Mouse (Mus musculus) kidney, embryonic 15.5 days (tissue): Measurements from ENCODE around the gene Olfr1395. TPM values are rescaled to one million over a fixed set of nuclear protein-coding genes. Genes with fewer than 3 reads are reported as not detected.

Experiments used
- ATAC-seq: fragments of 200-750 bp; cut with Nextera tagmentation; replicated peaks from 2 replicates; pipeline ENCODE4 v1.8.0; 2017; ENCODE audit warnings: moderate TSS enrichment; ENCODE audit not compliant: low FRiP score
- H3K27ac ChIP-seq: fragments of 300-500 bp; sonication (generic); 2 replicates; pipeline ENCODE4 v1.5.1; 2015; ENCODE audit warnings: mild to moderate bottlenecking, inconsistent platforms
- H3K27me3 ChIP-seq: fragments of 300-500 bp; sonication (generic); 2 replicates; pipeline ENCODE4 v1.6.1; 2015; ENCODE audit warnings: inconsistent platforms
- H3K36me3 ChIP-seq: fragments of 300-500 bp; sonication (generic); 2 replicates; pipeline ENCODE4 v1.6.1; 2015; ENCODE audit warnings: inconsistent platforms
- H3K4me1 ChIP-seq: fragments of 300-500 bp; sonication (generic); 2 replicates; pipeline ENCODE4 v1.6.1; 2015; ENCODE audit warnings: inconsistent platforms
- H3K4me2 ChIP-seq: fragments of 300-500 bp; sonication (generic); 2 replicates; pipeline ENCODE4 v1.6.1; 2015; ENCODE audit warnings: moderate library complexity, mild to moderate bottlenecking, inconsistent platforms
- H3K4me3 ChIP-seq: fragments of 300-500 bp; sonication (generic); replicated peaks from 2 replicates; pipeline ENCODE4 v1.5.1; 2015; ENCODE audit warnings: mild to moderate bottlenecking, inconsistent platforms
- H3K9ac ChIP-seq: fragments of 300-500 bp; sonication (generic); 2 replicates; pipeline ENCODE4 v1.6.1; 2015; ENCODE audit warnings: mild to moderate bottlenecking, inconsistent platforms
- H3K9me3 ChIP-seq: fragments of 300-500 bp; sonication (generic); replicated peaks from 2 replicates; pipeline ENCODE4 v1.6.1; 2016; ENCODE audit warnings: inconsistent platforms
- WGBS: fragments of 180-500 bp; shearing (Covaris S2); methylation state at CpG from one replicate; pipeline ENCODE4 v1.1.7; 2015; ENCODE audit warnings: mixed read lengths; 5-methylcytosine and 5-hydroxymethylcytosine counted together
- polyA plus RNA-seq: library from polyadenylated mRNA; unstranded; fragments of >200 nt; fragmentation: Nextera tagmentation; extraction: Ambion mirVana; gene quantifications from 2 replicates; pipeline ENCODE4 v1.2.1, GENCODE M21; 2015

Olfr1395 gene
- polyA plus RNA-seq: not detected in 2 replicates

DNA sequence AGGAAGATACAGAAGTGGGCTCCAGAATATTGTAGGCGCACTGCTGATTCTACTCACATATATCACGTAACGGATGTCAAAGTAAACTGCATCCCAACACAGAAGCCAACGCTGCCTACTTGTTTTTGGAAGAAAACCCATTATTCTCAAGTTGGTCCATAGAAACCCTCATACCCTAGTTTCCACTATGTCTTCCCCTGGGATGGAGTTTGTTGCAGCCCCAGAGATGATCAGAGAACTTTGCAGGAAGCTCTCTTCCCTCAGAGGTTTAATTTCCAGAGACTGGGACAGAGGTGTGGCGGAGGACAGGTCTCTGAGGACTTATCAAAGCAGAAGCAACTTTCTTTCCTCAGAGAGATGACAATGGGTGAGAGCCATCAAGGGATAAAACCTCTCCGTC, at the start of gene Olfr1395:
Gene Olfr1395 (plus strand): TSS at position 301 of the 400 bp plus-strand sequence.
- H3K4me3 ChIP-seq: no peak within 1 kb of the TSS
- H3K36me3 ChIP-seq: no peaks in the 10 kb centered on the region
- H3K4me1 ChIP-seq: no peaks in the 10 kb centered on the region
- no peak within 1 kb of the TSS for H3K27ac ChIP-seq
- WGBS: 89% methylated on average over 6 of the region's 6 CpGs
- H3K4me2 ChIP-seq: no peak within 1 kb of the TSS
- no peaks in the 10 kb centered on the region for H3K27me3 ChIP-seq
- ATAC-seq: no peak
- no peaks in the 10 kb centered on the region for H3K9me3 ChIP-seq
- no peak within 1 kb of the TSS for H3K9ac ChIP-seq

DNA sequence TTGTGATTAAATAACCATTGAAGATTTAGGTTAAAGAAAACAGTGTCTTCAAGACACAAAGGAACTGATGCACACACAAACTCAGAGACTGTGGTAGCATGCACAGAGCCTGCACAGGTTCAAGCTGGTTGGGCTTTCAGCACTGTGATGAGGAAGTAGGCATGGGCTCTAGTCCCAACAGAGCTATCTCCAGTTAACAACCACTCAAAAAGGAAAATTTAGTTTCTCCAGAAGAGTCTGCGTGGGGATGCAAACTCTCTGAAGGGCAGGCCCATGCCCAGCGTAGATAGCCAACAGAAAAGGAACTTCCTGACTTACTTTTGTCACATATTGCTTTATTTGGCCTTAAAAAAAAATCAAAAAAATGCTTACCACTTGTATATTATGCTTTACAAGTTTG, 49.3 kb upstream of the Olfr1395 start:
- Histone ChIP-seq H3K27me3 (no peaks in the 10 kb centered on the region), H3K9ac (no peak overlapping the region), H3K4me2 (no peak overlapping the region), H3K36me3 (no peaks in the 10 kb centered on the region), H3K9me3 (no peaks in the 10 kb centered on the region), H3K27ac (no peak overlapping the region), H3K4me3 (no peak overlapping the region), H3K4me1 (peaks cover 6% of the 10 kb centered on the region)
- ATAC-seq: no peak
- 84% methylated on average over 2 of the region's 2 CpGs for WGBS

DNA sequence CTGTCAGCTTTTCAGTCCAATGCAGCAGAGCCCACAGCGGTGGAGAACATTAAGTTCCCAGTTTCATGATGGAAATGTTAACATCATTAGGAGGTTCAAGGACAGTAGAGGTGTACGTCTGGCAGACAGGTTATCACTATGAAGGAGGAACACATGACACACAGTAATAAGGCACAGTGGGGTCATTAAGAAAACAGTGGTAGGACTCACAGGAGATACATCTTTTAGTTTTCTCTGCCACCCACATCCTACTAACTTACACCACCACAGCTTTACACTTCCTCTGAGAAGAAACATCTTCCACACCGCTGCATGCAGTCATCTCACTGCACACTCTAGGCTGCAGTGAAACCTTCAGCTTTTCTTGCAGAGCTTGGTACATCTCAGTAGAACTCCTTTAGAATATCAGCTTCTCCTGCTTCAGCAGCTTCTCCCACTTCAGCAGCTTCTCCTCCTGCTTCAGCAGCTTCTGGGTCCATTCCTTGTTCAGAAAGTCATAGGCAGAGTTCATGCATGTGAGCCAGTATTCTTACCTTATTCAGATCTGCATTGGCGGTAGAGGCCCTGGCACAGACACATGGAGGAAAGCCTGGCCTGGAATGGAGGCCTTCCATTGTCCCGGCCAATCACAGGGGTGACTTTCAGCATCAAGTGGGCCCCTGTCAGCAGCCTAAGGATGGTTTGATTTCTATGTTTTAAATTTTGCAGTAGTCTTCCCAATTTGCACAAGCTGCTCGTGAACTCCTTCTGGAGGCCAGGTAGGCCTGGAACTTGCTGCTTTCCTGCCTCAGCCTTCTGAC, 48.0 kb upstream of the Olfr1395 start:
- Histone ChIP-seq H3K27ac (no peak overlapping the region), H3K4me3 (no peak overlapping the region), H3K36me3 (no peaks in the 10 kb centered on the region), H3K27me3 (no peaks in the 10 kb centered on the region), H3K9me3 (no peaks in the 10 kb centered on the region), H3K4me1 (no peaks in the 10 kb centered on the region), H3K4me2 (no peak overlapping the region), H3K9ac (no peak overlapping the region)
- 90% methylated on average over 6 of the region's 6 CpGs for WGBS
- ATAC-seq: no peak

DNA sequence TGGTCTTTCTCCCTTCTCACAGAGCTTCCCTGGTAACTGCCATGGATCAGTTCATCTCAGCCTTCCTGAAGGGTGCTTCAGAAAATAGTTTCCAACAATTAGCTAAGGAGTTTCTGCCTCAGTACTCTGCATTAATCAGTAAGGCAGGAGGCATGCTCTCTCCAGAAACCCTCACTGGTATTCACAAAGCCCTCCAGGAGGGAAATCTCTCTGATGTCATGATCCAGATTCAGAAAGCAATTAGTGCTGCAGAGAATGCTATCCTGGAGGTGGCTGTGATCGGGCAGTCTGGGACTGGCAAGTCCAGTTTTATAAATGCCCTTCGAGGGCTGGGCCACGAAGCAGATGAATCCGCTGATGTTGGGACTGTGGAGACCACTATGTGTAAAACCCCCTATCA, 46.7 kb upstream of the Olfr1395 start:
- no peaks in the 10 kb centered on the region for H3K27me3 ChIP-seq
- H3K9ac ChIP-seq: no peak overlapping the region
- H3K9me3 ChIP-seq: no peaks in the 10 kb centered on the region
- no peak for ATAC-seq
- no peaks in the 10 kb centered on the region for H3K36me3 ChIP-seq
- H3K4me2 ChIP-seq: no peak overlapping the region
- H3K4me3 ChIP-seq: no peak overlapping the region
- no peaks in the 10 kb centered on the region for H3K4me1 ChIP-seq
- no peak overlapping the region for H3K27ac ChIP-seq
- 81% methylated on average over 4 of the region's 4 CpGs for WGBS

DNA sequence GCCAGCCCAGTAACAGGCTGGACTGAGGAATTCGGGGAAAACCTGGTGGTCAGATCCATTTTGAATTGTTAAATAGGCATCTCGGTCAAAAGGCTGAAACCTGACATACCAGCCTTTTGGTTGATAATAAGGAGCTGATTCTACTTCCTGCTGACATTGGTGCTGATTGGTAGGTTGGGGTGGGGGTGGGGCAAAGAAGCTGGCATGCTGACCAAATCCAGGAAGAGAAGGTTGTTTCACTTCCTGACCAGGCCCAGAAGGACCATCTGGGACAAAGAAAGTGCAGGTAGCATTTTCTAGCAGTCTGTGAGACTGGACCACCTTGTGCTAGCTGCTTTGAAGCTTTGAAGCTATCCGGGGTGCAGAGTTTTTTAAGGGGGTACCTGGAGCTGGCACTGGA, 41.7 kb upstream of the Olfr1395 start:
- 93% methylated on average over 3 of the region's 3 CpGs for WGBS
- H3K4me1 ChIP-seq: peaks cover 3% of the 10 kb centered on the region; the same call in 1 of the 2 replicates
- ATAC-seq: no peak
- H3K9me3 ChIP-seq: no peaks in the 10 kb centered on the region
- H3K27me3 ChIP-seq: no peaks in the 10 kb centered on the region
- H3K9ac ChIP-seq: no peak overlapping the region
- H3K4me3 ChIP-seq: no peak overlapping the region
- no peak overlapping the region for H3K27ac ChIP-seq
- H3K4me2 ChIP-seq: no peak overlapping the region
- H3K36me3 ChIP-seq: no peaks in the 10 kb centered on the region

DNA sequence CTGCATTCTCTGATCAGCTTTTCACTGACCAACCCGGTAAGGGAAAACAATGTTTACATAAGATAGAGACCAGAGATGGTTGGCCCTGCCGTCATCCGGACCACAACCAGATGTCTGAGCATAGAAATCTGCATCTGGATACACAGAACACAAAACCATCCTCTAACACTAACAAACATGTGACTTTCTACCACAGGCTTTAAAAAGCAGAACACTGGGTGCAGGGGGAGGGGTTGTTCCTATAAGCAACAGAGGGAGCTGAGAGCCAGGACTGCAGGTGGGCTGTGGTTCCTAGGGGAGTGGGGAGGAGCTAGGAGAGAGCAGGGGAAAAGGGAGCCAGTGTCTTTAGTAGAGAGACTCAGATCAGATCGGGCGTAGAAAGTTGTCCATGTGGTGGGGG, 40.6 kb upstream of the Olfr1395 start:
- ATAC-seq: no peak
- Histone ChIP-seq H3K27ac (no peak overlapping the region), H3K4me1 (peaks cover 3% of the 10 kb centered on the region; the same call in 1 of the 2 replicates), H3K36me3 (no peaks in the 10 kb centered on the region), H3K4me2 (no peak overlapping the region), H3K4me3 (no peak overlapping the region), H3K9me3 (no peaks in the 10 kb centered on the region), H3K9ac (no peak overlapping the region), H3K27me3 (no peaks in the 10 kb centered on the region)
- 68% methylated on average over 5 of the region's 5 CpGs for WGBS

DNA sequence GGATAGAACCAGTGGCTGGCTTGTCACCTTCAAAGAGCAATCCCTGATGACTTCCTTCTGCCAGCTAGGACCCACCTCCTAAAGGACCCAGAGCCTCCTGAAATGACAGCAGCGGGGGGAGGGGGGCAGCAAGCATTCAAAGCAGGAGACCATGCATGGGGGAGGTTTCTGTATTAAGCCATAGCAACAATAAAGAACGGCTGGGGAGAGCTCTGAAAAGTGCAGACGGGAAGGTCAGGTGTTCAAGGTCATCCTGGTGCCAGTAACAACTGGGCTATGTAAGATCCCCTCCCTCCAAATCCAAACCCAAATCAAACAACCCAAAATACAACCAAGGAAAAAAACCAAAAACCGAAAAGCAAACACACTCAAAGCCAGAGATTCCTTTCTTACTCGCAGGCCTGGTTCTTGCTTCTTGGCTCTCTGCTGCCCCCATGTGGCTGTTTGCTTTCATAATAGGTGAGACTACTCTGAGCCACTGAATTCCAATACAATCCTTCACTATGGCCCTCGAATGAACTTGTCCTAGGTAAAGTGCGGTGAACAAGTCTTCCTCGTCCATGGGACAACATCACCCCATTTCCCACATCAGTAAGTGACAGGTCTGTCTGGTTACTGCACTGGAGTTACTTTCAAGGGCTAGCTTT, 38.9 kb upstream of the Olfr1395 start:
- Histone ChIP-seq H3K4me1 (peaks cover 6% of the 10 kb centered on the region), H3K27me3 (no peaks in the 10 kb centered on the region), H3K9me3 (no peaks in the 10 kb centered on the region), H3K4me3 (no peak overlapping the region), H3K4me2 (peak overlapping the region; percentile 32; the same call in 1 of the 2 replicates), H3K27ac (no peak overlapping the region), H3K9ac (no peak overlapping the region), H3K36me3 (no peaks in the 10 kb centered on the region)
- peak; percentile 82 for ATAC-seq
- 11% methylated on average over 8 of the region's 8 CpGs for WGBS

DNA sequence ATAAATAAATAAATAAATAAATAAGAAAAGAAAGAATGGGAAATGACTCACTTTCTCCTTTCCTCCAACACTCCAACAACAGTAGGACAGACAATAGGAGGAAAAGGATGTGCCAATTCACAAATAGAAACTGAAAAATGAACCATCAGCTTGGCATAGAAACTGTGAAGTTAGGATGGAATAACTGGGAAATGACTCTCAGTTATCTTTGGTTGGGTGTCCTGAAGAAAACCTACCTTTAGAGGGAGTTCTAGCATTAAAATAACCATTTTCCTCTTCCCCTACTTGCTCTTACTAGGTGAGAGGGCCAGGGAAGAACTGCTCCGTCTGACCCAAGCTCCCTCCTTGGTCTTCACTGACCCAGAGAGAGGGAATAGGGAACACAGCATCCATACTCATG, 36.3 kb upstream of the Olfr1395 start:
- Histone ChIP-seq H3K4me1 (peaks cover 6% of the 10 kb centered on the region), H3K36me3 (no peaks in the 10 kb centered on the region), H3K9me3 (no peaks in the 10 kb centered on the region), H3K4me2 (no peak overlapping the region), H3K9ac (no peak overlapping the region), H3K27me3 (0 out of 2 replicates have a peak, but pooled peaks cover 5% of the 10 kb centered on the region), H3K27ac (no peak overlapping the region), H3K4me3 (no peak overlapping the region)
- ATAC-seq: no peak
- 48% methylated on average over 1 of the region's 1 CpGs for WGBS

DNA sequence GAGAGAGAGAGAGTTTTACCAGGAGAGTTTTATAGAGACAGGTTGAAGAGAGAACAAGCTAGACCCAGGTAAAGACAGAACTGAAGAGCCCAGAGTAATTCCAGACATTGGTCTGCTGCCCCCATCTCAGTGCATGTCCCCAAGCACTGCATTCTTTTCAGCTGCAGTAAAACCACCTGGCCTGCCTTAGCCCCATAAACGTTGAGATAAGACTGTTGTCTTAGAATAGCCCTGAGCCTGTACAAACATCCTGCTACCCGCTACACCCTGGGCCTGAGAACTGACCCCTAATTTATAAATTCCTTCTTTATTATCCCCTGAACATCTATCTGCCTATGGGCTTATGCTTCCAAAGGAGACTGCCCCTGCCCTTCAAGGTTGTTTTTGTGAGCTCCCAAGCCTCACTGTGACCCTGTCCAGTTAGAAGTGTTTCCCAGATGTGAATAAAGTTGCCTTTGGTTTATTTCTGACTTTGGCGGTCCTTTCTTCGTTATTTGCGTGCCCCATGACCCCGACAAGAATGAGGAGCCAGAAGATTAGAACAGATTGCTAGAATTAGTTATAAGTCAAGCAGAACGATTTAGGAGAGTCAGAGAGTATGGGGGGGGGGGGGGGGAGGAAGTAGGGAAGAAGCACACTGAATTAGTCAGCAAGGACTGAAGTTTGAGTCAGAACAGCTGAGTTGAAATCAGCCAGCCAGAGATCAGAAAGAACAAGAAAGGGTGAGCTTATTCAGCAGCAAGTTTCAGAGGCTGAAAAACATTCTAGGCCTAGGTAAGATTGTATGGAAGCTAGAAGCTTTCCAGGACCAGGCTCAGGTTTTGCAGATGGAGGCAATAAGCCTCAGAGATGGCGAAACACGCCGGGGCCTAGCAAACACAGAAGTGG, 34.2 kb upstream of the Olfr1395 start:
- no peak for ATAC-seq
- H3K9me3 ChIP-seq: no peaks in the 10 kb centered on the region
- 47% methylated on average over 10 of the region's 10 CpGs for WGBS
- H3K27me3 ChIP-seq: 0 out of 2 replicates have a peak, but pooled peaks cover 5% of the 10 kb centered on the region
- H3K4me3 ChIP-seq: no peak overlapping the region
- peaks cover 9% of the 10 kb centered on the region for H3K4me1 ChIP-seq
- no peaks in the 10 kb centered on the region for H3K36me3 ChIP-seq
- no peak overlapping the region for H3K27ac ChIP-seq
- H3K9ac ChIP-seq: no peak overlapping the region
- no peak overlapping the region for H3K4me2 ChIP-seq

DNA sequence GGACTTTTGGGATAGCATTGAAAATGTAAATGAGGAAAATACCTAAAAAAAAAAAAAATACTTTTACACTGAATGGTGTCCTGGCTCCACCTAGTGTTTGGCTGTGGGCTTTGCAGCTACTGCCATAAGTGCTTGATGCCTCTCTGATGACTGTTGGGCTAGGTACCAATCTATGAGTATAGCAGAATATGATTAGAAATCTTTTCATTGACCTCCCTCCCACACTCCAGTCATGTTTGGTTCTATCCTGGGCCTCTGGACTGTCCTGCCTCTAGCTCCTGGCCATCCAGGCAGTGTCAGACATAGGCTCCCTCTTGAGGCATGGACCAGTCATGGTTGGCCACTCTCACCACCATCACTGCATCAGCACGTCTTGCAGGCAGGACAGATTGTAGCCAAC, 33.2 kb upstream of the Olfr1395 start:
- H3K4me2 ChIP-seq: no peak overlapping the region
- no peaks in the 10 kb centered on the region for H3K36me3 ChIP-seq
- H3K9me3 ChIP-seq: no peaks in the 10 kb centered on the region
- H3K27me3 ChIP-seq: 0 out of 2 replicates have a peak, but pooled peaks cover 5% of the 10 kb centered on the region
- H3K4me1 ChIP-seq: peaks cover 6% of the 10 kb centered on the region; the same call in 1 of the 2 replicates
- no peak overlapping the region for H3K9ac ChIP-seq
- H3K27ac ChIP-seq: no peak overlapping the region
- 30% methylated on average over 1 of the region's 1 CpGs for WGBS
- ATAC-seq: 0 out of 2 replicates have a peak, but pooled peaks have one; percentile 15
- H3K4me3 ChIP-seq: no peak overlapping the region

DNA sequence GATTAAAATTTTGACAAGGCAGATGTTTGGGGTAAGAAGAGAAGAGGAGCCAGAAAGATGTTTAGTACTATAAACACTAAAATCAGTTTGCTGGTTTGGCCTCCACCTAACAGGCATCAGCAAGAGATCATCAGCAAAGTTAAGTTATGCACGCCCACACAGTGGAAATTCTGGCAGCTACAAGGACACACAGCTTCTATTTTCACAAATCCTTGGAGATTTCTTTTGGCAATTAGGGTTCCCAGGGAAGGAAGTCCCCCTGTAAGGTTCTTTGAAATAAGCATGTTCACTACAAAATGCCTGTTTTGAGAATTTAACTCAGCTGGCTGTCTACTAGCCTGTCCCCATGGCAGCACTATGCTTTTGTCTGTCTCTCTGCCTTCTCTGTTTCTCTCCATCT, 31.1 kb upstream of the Olfr1395 start:
- no peak overlapping the region for H3K4me3 ChIP-seq
- 0 out of 2 replicates have a peak, but pooled peaks cover 5% of the 10 kb centered on the region for H3K27me3 ChIP-seq
- H3K9me3 ChIP-seq: no peaks in the 10 kb centered on the region
- no peak overlapping the region for H3K27ac ChIP-seq
- peaks cover 6% of the 10 kb centered on the region; the same call in 1 of the 2 replicates for H3K4me1 ChIP-seq
- no peaks in the 10 kb centered on the region for H3K36me3 ChIP-seq
- ATAC-seq: no peak
- H3K9ac ChIP-seq: no peak overlapping the region
- H3K4me2 ChIP-seq: no peak overlapping the region
- WGBS: 52% methylated on average over 1 of the region's 1 CpGs
